In genomic region chr2:129471905-129472304, GRCm38 (mm10) we compare ENCODE assay signal across 8 mouse cellular contexts.
DNase-seq lines count a peak whose midpoint lies in the region; ATAC-seq and TF ChIP-seq lines count a peak whose summit lies in the region.
"Had no signal": no experiment of that assay in that cellular context is flagged by ENCODE, and none has a peak within 500 bp of the region (broad histone marks: within the 10 kb centered on the region; RNA-seq: fewer than 3 reads in every experiment).

No protein-coding gene starts in this region.

- peak; percentile 28 for DNase-seq in kidney, adult 2 months
- no peak for DNase-seq in kidney, adult 18-20 months
- peak; percentile 71 for DNase-seq in 3T3-L1 (ENCODE audit: low read depth, low spot score)
- peak; percentile 14 for DNase-seq in embryo, embryonic 11.5 days (ENCODE audit: low read depth, low spot score)

- H3K4me3 ChIP-seq in kidney, adult 2 months (ENCODE audit: insufficient read depth, low read depth, low read length), result no peak overlapping the region
- no peak overlapping the region for H3K4me3 ChIP-seq in E14TG2a.4 (replicated peaks; ENCODE audit: low read length)
- peak overlapping the region; percentile 65 for H3K4me3 ChIP-seq in megakaryocyte, embryonic 14.5 days (replicated peaks)
- H3K4me3 ChIP-seq: limb, embryonic 15.5 days had no signal

- no peaks in the 10 kb centered on the region for H3K4me1 ChIP-seq in kidney, adult 2 months (ENCODE audit: control insufficient read depth, insufficient read depth, low read length)
- no peaks in the 10 kb centered on the region for H3K4me1 ChIP-seq in E14TG2a.4 (replicated peaks; ENCODE audit: low read depth, low read length)
- 0 out of 2 replicates have a peak, but pooled peaks cover 3% of the 10 kb centered on the region for H3K4me1 ChIP-seq in megakaryocyte, embryonic 14.5 days
- H3K4me1 ChIP-seq: limb, embryonic 15.5 days had no signal

- TF ChIP-seq CTCF in kidney, adult 2 months (conservative IDR thresholded peaks at IDR 0.05; ENCODE audit: insufficient read depth, insufficient read length, low read depth, low read length), result 0 out of 2 replicates have a peak, but pooled peaks have one; percentile 22
- peak; percentile 34 for TF ChIP-seq CTCF in E14TG2a.4 (conservative IDR thresholded peaks at IDR 0.05; ENCODE audit: low read length)

- H3K27ac ChIP-seq in kidney, adult 2 months (ENCODE audit: insufficient read depth, low read depth, low read length), result no peak overlapping the region
- H3K27ac ChIP-seq: limb, embryonic 15.5 days had no signal

- 14% methylated on average over 5 of the region's 5 CpGs for WGBS in kidney, adult 2 months

- no peak for TF ChIP-seq POLR2A in kidney, adult 2 months (IDR thresholded peaks at IDR 0.05; ENCODE audit: low read depth, low read length)

- no peak for ATAC-seq in erythroid progenitor cell, adult 5-6 weeks (replicated peaks; ENCODE audit: low FRiP score, poor library complexity, severe bottlenecking)

- peaks cover 4% of the 10 kb centered on the region; the same call in 1 of the 2 replicates for H3K9me3 ChIP-seq in E14TG2a.4 (ENCODE audit: low read length)
- H3K9me3 ChIP-seq in megakaryocyte, embryonic 14.5 days, result no peaks in the 10 kb centered on the region
- H3K9me3 ChIP-seq: limb, embryonic 15.5 days had no signal

- no peaks in the 10 kb centered on the region for H3K27me3 ChIP-seq in kidney, adult 2 months (replicated peaks; ENCODE audit: control insufficient read depth, insufficient read depth, low read length)
- H3K27me3 ChIP-seq in E14TG2a.4 (ENCODE audit: insufficient read depth, low read length), result no peaks in the 10 kb centered on the region
- H3K27me3 ChIP-seq in megakaryocyte, embryonic 14.5 days (replicated peaks), result peaks cover 23% of the 10 kb centered on the region
- H3K27me3 ChIP-seq: limb, embryonic 15.5 days had no signal

- H3K36me3 ChIP-seq in kidney, adult 2 months (ENCODE audit: control insufficient read depth, insufficient read depth, low read length), result no peaks in the 10 kb centered on the region
- no peaks in the 10 kb centered on the region for H3K36me3 ChIP-seq in E14TG2a.4 (ENCODE audit: insufficient read depth, low read length)
- H3K36me3 ChIP-seq in megakaryocyte, embryonic 14.5 days (replicated peaks; ENCODE audit: low read length), result no peaks in the 10 kb centered on the region
- H3K36me3 ChIP-seq: limb, embryonic 15.5 days had no signal
